Mouse (Mus musculus): ENCODE data around the gene Gm20696. TPM values are rescaled to one million over a fixed set of nuclear protein-coding genes. Genes with fewer than 3 reads are reported as not detected.

Gene Gm20696
- polyA plus RNA-seq, 2 experiments, result 0.16 to 0.33 TPM

GRCm38 (mm10) chr6:99636121-99636520, 30.5 kb downstream of the Gm20696 start:
- no peaks in the 10 kb centered on the region for H3K36me3 ChIP-seq (replicated peaks; ENCODE audit: control insufficient read depth, insufficient read depth, low read depth)
- 62% methylated on average over 9 of the region's 9 CpGs for WGBS (ENCODE audit: insufficient replicate concordance)
- H3K9ac ChIP-seq (replicated peaks), result no peak overlapping the region
- H3K4me2 ChIP-seq (ENCODE audit: low read depth), result no peak overlapping the region
- no peaks in the 10 kb centered on the region for H3K4me1 ChIP-seq (replicated peaks; ENCODE audit: control insufficient read depth in 2 of 2, insufficient read depth in 2 of 2, low read length in 1 of 2)
- H3K4me3 ChIP-seq (ENCODE audit: insufficient read depth in 1 of 2, low read depth in 2 of 2, low read length in 2 of 2), result no peak overlapping the region
- H3K27me3 ChIP-seq (ENCODE audit: control insufficient read depth, insufficient read depth, low read length), result no peaks in the 10 kb centered on the region
- H3K9me3 ChIP-seq (ENCODE audit: control insufficient read depth, low read length), result no peaks in the 10 kb centered on the region
- DNase-seq (ENCODE audit: low read depth in 3 of 3, low spot score in 3 of 3) (no peak), ATAC-seq (ENCODE audit: insufficient read depth) (no peak)
- TF ChIP-seq CTCF (IDR thresholded peaks at IDR 0.05; ENCODE audit: low read depth), result no peak
- TF ChIP-seq EP300 (IDR thresholded peaks at IDR 0.05; ENCODE audit: low read depth), result no peak
- no peak overlapping the region for H3K27ac ChIP-seq

GRCm38 (mm10) chr6:99632121-99632980, 34.2 kb downstream of the Gm20696 start:
- Histone ChIP-seq H3K4me2 (ENCODE audit: low read depth) (no peak overlapping the region), H3K4me1 (replicated peaks; ENCODE audit: control insufficient read depth in 2 of 2, insufficient read depth in 2 of 2, low read length in 1 of 2) (no peaks in the 10 kb centered on the region), H3K9ac (replicated peaks) (no peak overlapping the region), H3K27me3 (ENCODE audit: control insufficient read depth, insufficient read depth, low read length) (no peaks in the 10 kb centered on the region), H3K4me3 (ENCODE audit: insufficient read depth in 1 of 2, low read depth in 2 of 2, low read length in 2 of 2) (no peak overlapping the region), H3K36me3 (replicated peaks; ENCODE audit: control insufficient read depth, insufficient read depth, low read depth) (no peaks in the 10 kb centered on the region), H3K27ac (no peak overlapping the region), H3K9me3 (ENCODE audit: control insufficient read depth, low read length) (no peaks in the 10 kb centered on the region)
- ATAC-seq (ENCODE audit: insufficient read depth) (no peak), DNase-seq (ENCODE audit: low read depth in 3 of 3, low spot score in 3 of 3) (no peak)
- TF ChIP-seq CTCF (IDR thresholded peaks at IDR 0.05; ENCODE audit: low read depth) (no peak), EP300 (IDR thresholded peaks at IDR 0.05; ENCODE audit: low read depth) (no peak)
- WGBS (ENCODE audit: insufficient replicate concordance), result 62% methylated on average over 32 of the region's 32 CpGs

- DNase-seq (ENCODE audit: low read depth in 3 of 3, low spot score in 3 of 3), result no peak
- no peak overlapping the region for H3K27ac ChIP-seq
- 61% methylated on average over 5 of the region's 5 CpGs for WGBS (ENCODE audit: insufficient replicate concordance)
- H3K4me3 ChIP-seq (ENCODE audit: insufficient read depth in 1 of 2, low read depth in 2 of 2, low read length in 2 of 2), result no peak overlapping the region
- TF ChIP-seq CTCF (IDR thresholded peaks at IDR 0.05; ENCODE audit: low read depth), result no peak
- H3K4me2 ChIP-seq (ENCODE audit: low read depth), result no peak overlapping the region
- H3K36me3 ChIP-seq (replicated peaks; ENCODE audit: control insufficient read depth, insufficient read depth, low read depth), result no peaks in the 10 kb centered on the region
- no peaks in the 10 kb centered on the region for H3K27me3 ChIP-seq (ENCODE audit: control insufficient read depth, insufficient read depth, low read length)
- no peaks in the 10 kb centered on the region for H3K9me3 ChIP-seq (ENCODE audit: control insufficient read depth, low read length)
- H3K9ac ChIP-seq (replicated peaks), result no peak overlapping the region
- H3K4me1 ChIP-seq (replicated peaks; ENCODE audit: control insufficient read depth in 2 of 2, insufficient read depth in 2 of 2, low read length in 1 of 2), result no peaks in the 10 kb centered on the region
- no peak for ATAC-seq (ENCODE audit: insufficient read depth)
These were observed 35.0 kb downstream of the Gm20696 start for GRCm38 (mm10) chr6:99631637-99632036.

GRCm38 (mm10) chr6:99629726-99630458, 36.7 kb downstream of the Gm20696 start:
- Histone ChIP-seq H3K27ac (no peak overlapping the region), H3K9ac (replicated peaks) (no peak overlapping the region), H3K4me2 (ENCODE audit: low read depth) (no peak overlapping the region), H3K9me3 (ENCODE audit: control insufficient read depth, low read length) (no peaks in the 10 kb centered on the region), H3K27me3 (ENCODE audit: control insufficient read depth, insufficient read depth, low read length) (no peaks in the 10 kb centered on the region), H3K4me3 (ENCODE audit: insufficient read depth in 1 of 2, low read depth in 2 of 2, low read length in 2 of 2) (no peak overlapping the region), H3K36me3 (replicated peaks; ENCODE audit: control insufficient read depth, insufficient read depth, low read depth) (no peaks in the 10 kb centered on the region), H3K4me1 (replicated peaks; ENCODE audit: control insufficient read depth in 2 of 2, insufficient read depth in 2 of 2, low read length in 1 of 2) (no peaks in the 10 kb centered on the region)
- ATAC-seq (ENCODE audit: insufficient read depth) (no peak), DNase-seq (ENCODE audit: low read depth in 3 of 3, low spot score in 3 of 3) (no peak)
- WGBS (ENCODE audit: insufficient replicate concordance), result 70% methylated on average over 8 of the region's 8 CpGs
- TF ChIP-seq EP300 (IDR thresholded peaks at IDR 0.05; ENCODE audit: low read depth), result no peak
- no peak for TF ChIP-seq CTCF (IDR thresholded peaks at IDR 0.05; ENCODE audit: low read depth)

- 57% methylated on average over 2 of the region's 2 CpGs for WGBS (ENCODE audit: insufficient replicate concordance)
- Histone ChIP-seq H3K4me2 (ENCODE audit: low read depth) (no peak overlapping the region), H3K36me3 (replicated peaks; ENCODE audit: control insufficient read depth, insufficient read depth, low read depth) (no peaks in the 10 kb centered on the region), H3K4me1 (replicated peaks; ENCODE audit: control insufficient read depth in 2 of 2, insufficient read depth in 2 of 2, low read length in 1 of 2) (no peaks in the 10 kb centered on the region), H3K9me3 (ENCODE audit: control insufficient read depth, low read length) (no peaks in the 10 kb centered on the region), H3K27me3 (ENCODE audit: control insufficient read depth, insufficient read depth, low read length) (no peaks in the 10 kb centered on the region), H3K4me3 (ENCODE audit: insufficient read depth in 1 of 2, low read depth in 2 of 2, low read length in 2 of 2) (no peak overlapping the region), H3K27ac (no peak overlapping the region), H3K9ac (replicated peaks) (no peak overlapping the region)
- ATAC-seq (ENCODE audit: insufficient read depth) (no peak), DNase-seq (ENCODE audit: low read depth in 3 of 3, low spot score in 3 of 3) (no peak)
- TF ChIP-seq EP300 (IDR thresholded peaks at IDR 0.05; ENCODE audit: low read depth) (no peak), CTCF (IDR thresholded peaks at IDR 0.05; ENCODE audit: low read depth) (no peak)
These were observed 40.2 kb downstream of the Gm20696 start for GRCm38 (mm10) chr6:99626347-99626746.

Measured in liver, embryonic 14.5 days (tissue).